Mouse (Mus musculus) cerebellum, adult 11 months (tissue): ENCODE results near the gene Sephs1.

Experiments
- DNase-seq: peaks from one replicate; pipeline ENCODE4 v3.0.0; 2022

The Sephs1 gene

GRCm38 (mm10) chr2:4881350-4882248 is at the start of gene Sephs1:
Gene Sephs1, plus strand, starts transcription at chr2:4881564.
- DNase-seq = peak; percentile 87

- DNase-seq = no peak
Observed at GRCm38 (mm10) chr2:4832166-4832565, 49.2 kb upstream of the Sephs1 start.

GRCm38 (mm10) chr2:4849449-4849848 is 31.9 kb upstream of the Sephs1 start:
- no peak for DNase-seq

GRCm38 (mm10) chr2:4857186-4857585 is 24.2 kb upstream of the Sephs1 start:
- DNase-seq = no peak

- no peak for DNase-seq
Observed at GRCm38 (mm10) chr2:4858161-4858560, 23.2 kb upstream of the Sephs1 start.

GRCm38 (mm10) chr2:4864008-4864816 is 17.2 kb upstream of the Sephs1 start:
- peak; percentile 52 for DNase-seq

GRCm38 (mm10) chr2:4864817-4865296 is 16.5 kb upstream of the Sephs1 start:
- DNase-seq = no peak

GRCm38 (mm10) chr2:4868028-4868725 is 13.2 kb upstream of the Sephs1 start:
- no peak for DNase-seq

GRCm38 (mm10) chr2:4872740-4873139 is 8.6 kb upstream of the Sephs1 start:
- no peak for DNase-seq

GRCm38 (mm10) chr2:4873331-4873730 is 8.0 kb upstream of the Sephs1 start:
- no peak for DNase-seq

- no peak for DNase-seq
Observed at GRCm38 (mm10) chr2:4875090-4875489, 6.3 kb upstream of the Sephs1 start.

GRCm38 (mm10) chr2:4876131-4876530 is 5.2 kb upstream of the Sephs1 start:
- DNase-seq = no peak

- DNase-seq = peak; percentile 42
Observed at GRCm38 (mm10) chr2:4880737-4881349, 521 bp upstream of the Sephs1 start.

- no peak for DNase-seq
Observed at GRCm38 (mm10) chr2:4882249-4882791, 956 bp downstream of the Sephs1 start.

GRCm38 (mm10) chr2:4883009-4883704 is 1.8 kb downstream of the Sephs1 start:
- DNase-seq = no peak

GRCm38 (mm10) chr2:4886896-4887295 is 5.5 kb downstream of the Sephs1 start:
- no peak for DNase-seq

- DNase-seq = no peak
Observed at GRCm38 (mm10) chr2:4895598-4895997, 14.2 kb downstream of the Sephs1 start.

- DNase-seq = no peak
Observed at GRCm38 (mm10) chr2:4896970-4897369, 15.6 kb downstream of the Sephs1 start.

GRCm38 (mm10) chr2:4900624-4901023 is 19.3 kb downstream of the Sephs1 start:
- no peak for DNase-seq

- no peak for DNase-seq
Observed at GRCm38 (mm10) chr2:4902346-4902745, 21.0 kb downstream of the Sephs1 start.

- no peak for DNase-seq
Observed at GRCm38 (mm10) chr2:4907120-4907519, 25.8 kb downstream of the Sephs1 start.

- DNase-seq = no peak
Observed at GRCm38 (mm10) chr2:4907916-4908315, 26.6 kb downstream of the Sephs1 start.
